Mouse (Mus musculus): ENCODE results near the gene Col8a2. TPM values are rescaled to one million over a fixed set of nuclear protein-coding genes. Genes with fewer than 3 reads are reported as not detected.

Gene Col8a2
- polyA plus RNA-seq, 1 experiment from 2014 or later: 1.9 TPM

DNA sequence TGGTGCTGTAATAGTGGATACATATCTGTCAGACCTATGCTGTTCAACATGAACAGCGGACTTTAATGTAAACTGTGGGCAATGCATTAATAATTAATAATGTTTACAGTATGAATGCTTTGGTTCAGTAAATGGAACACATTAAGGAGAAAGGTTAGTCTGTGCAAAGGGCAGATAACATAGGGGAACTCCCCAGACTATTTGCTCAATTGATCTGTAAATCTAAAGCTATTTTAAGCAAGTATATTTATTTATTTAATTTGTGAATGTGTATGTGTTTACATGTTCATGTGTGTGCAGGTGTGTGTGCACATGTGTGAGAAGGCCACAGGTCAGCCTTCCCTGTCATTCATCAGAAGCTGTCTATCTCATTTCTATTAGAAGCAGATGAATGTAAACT lies 73.5 kb downstream of the Col8a2 start:
- Histone ChIP-seq H3K4me1 (replicated peaks; ENCODE audit: control insufficient read depth, insufficient read depth, low read length) (no peaks in the 10 kb centered on the region), H3K9me3 (ENCODE audit: control insufficient read depth, low read length) (no peaks in the 10 kb centered on the region), H3K4me3 (ENCODE audit: low read depth, low read length) (no peak overlapping the region), H3K4me2 (no peak overlapping the region), H3K9ac (ENCODE audit: low read depth, low read length) (no peak overlapping the region), H3K27me3 (replicated peaks; ENCODE audit: control insufficient read depth, insufficient read depth, low read length) (no peaks in the 10 kb centered on the region), H3K27ac (ENCODE audit: low read depth, low read length) (no peak overlapping the region), H3K36me3 (ENCODE audit: control insufficient read depth, insufficient read depth, low read length) (peaks cover 16% of the 10 kb centered on the region; the same call in 1 of the 2 replicates)
- ATAC-seq (replicated peaks; ENCODE audit: low FRiP score) (no peak), DNase-seq (ENCODE audit: low spot score) (no peak)
- WGBS: 93% methylated on average over 1 of the region's 1 CpGs

Other genes with a start within 250 kb of the Col8a2 start
- gene Mrps15, start 239.9 kb upstream of the Col8a2 start, polyA plus RNA-seq (2014; fragmentation: Nextera tagmentation; extraction: Ambion mirVana): 186 and 190 TPM in 2 replicates
- 6.6 TPM in 2 replicates for gene Oscp1, start 228.2 kb upstream of the Col8a2 start, polyA plus RNA-seq (2014; fragmentation: Nextera tagmentation; extraction: Ambion mirVana)
- gene Lsm10, start 190.2 kb upstream of the Col8a2 start, polyA plus RNA-seq (2014; fragmentation: Nextera tagmentation; extraction: Ambion mirVana): 46.6 and 53.3 TPM in 2 replicates
- gene Stk40, start 182.8 kb upstream of the Col8a2 start, polyA plus RNA-seq (2014; fragmentation: Nextera tagmentation; extraction: Ambion mirVana): 24.4 and 26.7 TPM in 2 replicates
- gene Eva1b, start 139.0 kb upstream of the Col8a2 start, polyA plus RNA-seq (2014; fragmentation: Nextera tagmentation; extraction: Ambion mirVana): 25.3 and 28.1 TPM in 2 replicates
- gene Sh3d21, start 123.3 kb upstream of the Col8a2 start, polyA plus RNA-seq (2014; fragmentation: Nextera tagmentation; extraction: Ambion mirVana): 2.3 TPM in 2 replicates
- 199 and 207 TPM in 2 replicates for gene Thrap3, start 84.0 kb upstream of the Col8a2 start, polyA plus RNA-seq (2014; fragmentation: Nextera tagmentation; extraction: Ambion mirVana)
- gene Map7d1, start 30.4 kb upstream of the Col8a2 start, polyA plus RNA-seq (2014; fragmentation: Nextera tagmentation; extraction: Ambion mirVana): 26.5 and 28.9 TPM in 2 replicates
- 20.6 and 26.8 TPM in 2 replicates for gene Trappc3, start 24.5 kb upstream of the Col8a2 start, polyA plus RNA-seq (2014; fragmentation: Nextera tagmentation; extraction: Ambion mirVana)
- 53.5 and 62.2 TPM in 2 replicates for gene Adprhl2, start 34.9 kb downstream of the Col8a2 start, polyA plus RNA-seq (2014; fragmentation: Nextera tagmentation; extraction: Ambion mirVana)
- 0.71 and 1.7 TPM in 2 replicates for gene Tekt2, start 38.9 kb downstream of the Col8a2 start, polyA plus RNA-seq (2014; fragmentation: Nextera tagmentation; extraction: Ambion mirVana)
- gene Ago3, start 142.8 kb downstream of the Col8a2 start, polyA plus RNA-seq (2014; fragmentation: Nextera tagmentation; extraction: Ambion mirVana): 9.2 and 15.2 TPM in 2 replicates
- 4.1 and 4.9 TPM in 2 replicates for gene Ago1, start 181.8 kb downstream of the Col8a2 start, polyA plus RNA-seq (2014; fragmentation: Nextera tagmentation; extraction: Ambion mirVana)
- gene Ago4, start 246.7 kb downstream of the Col8a2 start, polyA plus RNA-seq (2014; fragmentation: Nextera tagmentation; extraction: Ambion mirVana): 0.29 and 0.30 TPM in 2 replicates